Mouse (Mus musculus): ENCODE results near the gene Slc2a12. TPM values are rescaled to one million over a fixed set of nuclear protein-coding genes. Genes with fewer than 3 reads are reported as not detected.

Gene Slc2a12
- polyA plus RNA-seq, 1 experiment from 2014 or later: 3.0 TPM

DNA sequence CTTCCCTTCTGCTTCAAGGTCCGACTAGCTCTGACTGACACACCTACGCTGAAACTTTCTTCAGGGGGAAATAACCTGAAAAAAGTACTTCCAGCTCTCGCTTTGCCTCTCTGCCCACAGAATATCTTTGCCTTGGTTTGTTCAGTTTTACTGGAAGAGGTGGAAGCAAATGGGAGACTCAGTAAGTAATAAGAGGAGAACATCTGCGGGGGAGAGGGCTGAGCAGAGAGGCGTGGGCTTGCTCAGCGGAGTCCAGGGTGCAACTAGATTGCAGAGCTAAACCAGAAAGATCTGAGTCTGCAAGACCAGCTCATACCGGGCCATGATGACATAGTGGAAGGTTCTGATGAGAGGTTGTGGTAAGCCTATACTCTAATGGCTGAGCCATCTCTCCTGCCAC is 13.3 kb upstream of the Slc2a12 start:
- no peaks in the 10 kb centered on the region for H3K27me3 ChIP-seq
- 83% methylated on average over 7 of the region's 7 CpGs for WGBS
- no peaks in the 10 kb centered on the region for H3K4me1 ChIP-seq
- H3K27ac ChIP-seq: no peak overlapping the region
- H3K4me3 ChIP-seq: no peak overlapping the region
- H3K36me3 ChIP-seq: no peaks in the 10 kb centered on the region
- H3K4me2 ChIP-seq: no peak overlapping the region
- H3K9ac ChIP-seq: no peak overlapping the region
- no peak for ATAC-seq (ENCODE audit: insufficient number of reproducible peaks, low FRiP score, low TSS enrichment, low read depth)
- no peaks in the 10 kb centered on the region for H3K9me3 ChIP-seq

DNA sequence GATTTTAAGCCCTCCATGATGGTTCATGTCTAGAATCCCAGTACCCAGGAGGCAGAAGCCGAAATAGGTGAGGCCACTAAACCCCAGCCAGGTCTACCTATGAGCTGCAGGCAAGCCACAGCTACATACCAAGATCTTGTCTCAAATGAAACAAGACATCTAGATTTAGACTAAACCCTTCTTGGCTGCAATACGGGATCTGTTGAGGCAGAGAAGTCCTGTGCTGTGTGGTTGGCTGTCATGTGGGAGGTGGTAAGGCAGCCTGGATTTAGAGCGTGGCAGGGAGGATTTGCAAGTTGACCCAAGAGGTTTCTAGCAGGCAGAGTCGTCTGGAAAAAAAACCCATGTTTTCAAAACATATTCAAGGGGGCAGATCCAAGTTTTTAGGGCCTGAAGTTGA is 12.9 kb upstream of the Slc2a12 start:
- Histone ChIP-seq H3K27ac (no peak overlapping the region), H3K27me3 (no peaks in the 10 kb centered on the region), H3K4me1 (no peaks in the 10 kb centered on the region), H3K9me3 (no peaks in the 10 kb centered on the region), H3K4me2 (no peak overlapping the region), H3K36me3 (no peaks in the 10 kb centered on the region), H3K9ac (no peak overlapping the region), H3K4me3 (no peak overlapping the region)
- ATAC-seq (ENCODE audit: insufficient number of reproducible peaks, low FRiP score, low TSS enrichment, low read depth): no peak
- 73% methylated on average over 4 of the region's 4 CpGs for WGBS

DNA sequence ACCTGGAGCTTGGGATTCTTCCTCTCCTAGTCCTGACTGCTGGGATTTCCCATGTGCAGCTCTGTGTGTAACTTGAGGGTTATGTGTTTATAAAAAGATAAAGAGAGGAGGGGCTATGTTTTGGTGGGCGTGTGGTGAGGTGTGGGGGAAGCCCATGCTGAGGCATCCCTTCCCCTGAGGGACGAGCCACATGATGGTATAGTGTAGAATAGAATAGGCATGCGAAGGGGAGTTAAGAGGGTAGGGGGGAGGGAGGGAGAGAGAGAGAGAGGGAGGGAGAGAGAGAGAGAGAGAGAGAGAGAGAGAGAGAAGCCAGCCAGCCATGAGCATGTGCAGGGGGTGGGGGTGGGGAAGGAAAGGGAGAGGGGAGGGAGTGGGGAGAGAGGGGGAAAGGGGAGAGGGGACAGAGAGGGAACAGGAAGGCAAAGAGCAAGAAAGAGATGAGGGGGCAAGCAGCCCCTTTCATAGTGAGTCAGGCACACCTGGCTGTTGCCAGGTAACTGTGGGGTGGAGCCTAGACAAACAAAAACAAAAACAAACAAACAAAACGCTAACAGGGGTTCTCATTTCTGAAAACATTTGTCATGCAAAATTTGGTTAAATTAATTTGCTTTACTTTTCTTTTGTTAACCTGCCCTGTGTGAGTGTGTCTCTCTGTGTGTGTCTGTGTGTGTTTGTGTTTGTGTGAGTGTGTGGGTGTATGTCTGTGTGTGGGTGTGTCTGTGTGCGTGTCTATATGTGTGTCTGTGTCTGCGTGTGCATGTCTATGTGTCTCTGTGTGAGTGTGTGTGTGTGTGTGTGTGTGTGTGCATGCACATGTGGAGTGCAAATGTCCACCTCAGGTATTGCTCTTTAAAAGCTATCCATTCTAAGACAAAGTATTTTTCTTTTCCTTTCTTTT is 11.2 kb upstream of the Slc2a12 start:
- no peak overlapping the region for H3K4me3 ChIP-seq
- H3K9ac ChIP-seq: no peak overlapping the region
- no peak overlapping the region for H3K4me2 ChIP-seq
- no peaks in the 10 kb centered on the region for H3K36me3 ChIP-seq
- H3K27ac ChIP-seq: no peak overlapping the region
- no peaks in the 10 kb centered on the region for H3K4me1 ChIP-seq
- H3K9me3 ChIP-seq: no peaks in the 10 kb centered on the region
- H3K27me3 ChIP-seq: no peaks in the 10 kb centered on the region
- 44% methylated on average over 6 of the region's 6 CpGs for WGBS
- ATAC-seq (ENCODE audit: insufficient number of reproducible peaks, low FRiP score, low TSS enrichment, low read depth): 0 out of 2 replicates have a peak, but pooled peaks have one; percentile 24

DNA sequence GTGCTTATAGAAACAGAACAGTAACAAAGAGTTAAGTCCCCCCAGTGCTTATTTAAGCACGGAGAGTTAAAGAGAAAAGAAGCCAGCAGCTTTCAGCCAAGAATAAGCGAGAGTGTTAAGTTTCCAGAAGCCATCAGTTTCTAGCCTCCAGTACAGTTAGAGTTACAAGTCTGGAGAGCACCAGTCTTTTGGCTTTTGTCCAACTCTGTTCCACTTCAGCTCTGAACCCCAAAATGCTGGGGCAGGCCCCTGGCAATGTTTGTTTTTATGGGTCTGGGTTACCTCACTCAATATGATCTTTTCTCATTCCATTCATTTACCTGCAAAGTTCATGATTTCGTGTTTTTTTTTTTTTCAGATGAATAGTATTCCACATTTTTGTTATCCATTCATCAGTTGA is 7.6 kb upstream of the Slc2a12 start:
- no peaks in the 10 kb centered on the region for H3K4me1 ChIP-seq
- no peak overlapping the region for H3K9ac ChIP-seq
- H3K27me3 ChIP-seq: no peaks in the 10 kb centered on the region
- H3K27ac ChIP-seq: no peak overlapping the region
- ATAC-seq (ENCODE audit: insufficient number of reproducible peaks, low FRiP score, low TSS enrichment, low read depth): no peak
- no peaks in the 10 kb centered on the region for H3K9me3 ChIP-seq
- no peaks in the 10 kb centered on the region for H3K36me3 ChIP-seq
- no peak overlapping the region for H3K4me3 ChIP-seq
- no peak overlapping the region for H3K4me2 ChIP-seq
- 22% methylated on average over 3 of the region's 3 CpGs for WGBS

DNA sequence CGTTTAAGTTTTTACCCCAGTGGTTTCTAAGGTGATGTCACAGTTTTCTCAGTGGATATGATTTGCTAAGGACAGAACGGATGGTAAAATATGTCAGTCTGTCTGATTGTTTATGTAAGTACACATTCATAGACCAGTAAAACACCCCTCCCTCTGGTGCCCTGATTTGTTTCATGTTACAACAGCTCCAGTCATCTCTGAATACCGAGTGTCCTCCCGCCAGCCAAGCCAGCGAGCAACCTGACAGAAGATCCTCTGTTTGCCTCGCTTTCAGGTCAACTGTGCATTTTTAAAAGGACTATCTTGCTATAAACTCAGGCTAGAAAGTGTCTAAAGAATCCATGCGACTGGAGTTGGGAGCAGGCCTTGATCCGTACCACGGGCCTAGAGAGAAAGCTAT is 640 bp upstream of the Slc2a12 start:
- Histone ChIP-seq H3K36me3 (no peaks in the 10 kb centered on the region), H3K27ac (peak overlapping the region; percentile 86), H3K4me3 (no peak overlapping the region), H3K4me1 (no peaks in the 10 kb centered on the region), H3K27me3 (no peaks in the 10 kb centered on the region), H3K9ac (no peak overlapping the region), H3K4me2 (no peak overlapping the region), H3K9me3 (no peaks in the 10 kb centered on the region)
- 48% methylated on average over 9 of the region's 9 CpGs for WGBS
- no peak for ATAC-seq (ENCODE audit: insufficient number of reproducible peaks, low FRiP score, low TSS enrichment, low read depth)

DNA sequence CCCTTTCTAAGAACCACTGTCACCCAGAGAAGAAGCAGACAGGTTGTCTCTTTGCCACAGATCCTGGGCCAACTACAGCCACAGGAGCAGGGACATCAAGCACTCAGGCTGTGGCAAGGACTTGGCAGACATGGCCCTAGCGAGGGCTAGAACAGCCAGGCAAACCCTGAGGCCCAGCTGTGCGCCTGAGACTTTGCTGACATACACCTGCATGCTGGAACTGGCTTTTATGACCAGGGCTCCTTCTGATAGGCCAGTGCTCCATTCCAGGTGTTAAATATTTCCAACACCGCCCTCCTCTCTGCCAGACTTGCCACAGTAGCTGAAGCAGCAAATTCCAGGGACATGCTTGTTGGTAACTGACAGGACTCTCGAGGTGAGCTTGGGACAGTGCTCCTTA is 3.9 kb downstream of the Slc2a12 start:
- no peaks in the 10 kb centered on the region for H3K9me3 ChIP-seq
- H3K36me3 ChIP-seq: no peaks in the 10 kb centered on the region
- H3K4me2 ChIP-seq: no peak overlapping the region
- ATAC-seq (ENCODE audit: insufficient number of reproducible peaks, low FRiP score, low TSS enrichment, low read depth): no peak
- WGBS: 46% methylated on average over 4 of the region's 4 CpGs
- H3K4me3 ChIP-seq: no peak overlapping the region
- H3K9ac ChIP-seq: no peak overlapping the region
- H3K4me1 ChIP-seq: 0 out of 2 replicates have a peak, but pooled peaks cover under 1% of the 10 kb centered on the region
- H3K27me3 ChIP-seq: no peaks in the 10 kb centered on the region
- no peak overlapping the region; the same call in 1 of the 2 replicates for H3K27ac ChIP-seq

DNA sequence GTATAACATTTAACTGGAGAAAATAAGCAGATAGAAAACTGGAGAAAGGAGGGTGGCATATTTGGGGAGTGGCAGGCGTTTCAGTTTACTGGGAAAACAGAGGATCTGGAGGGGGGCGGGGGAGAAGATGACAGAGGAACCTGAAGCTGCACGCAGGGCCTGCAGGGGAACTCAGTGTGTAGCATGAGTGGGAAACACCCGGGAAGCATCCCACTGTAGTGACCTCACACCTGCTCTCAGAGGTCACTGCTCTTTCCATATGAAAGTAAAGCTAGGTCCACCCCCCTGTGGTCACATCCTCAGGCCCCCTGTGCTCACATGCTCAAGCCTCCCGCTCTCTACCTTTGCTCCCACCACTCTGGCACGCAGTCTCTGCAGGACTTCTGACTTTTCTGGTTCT is 9.0 kb downstream of the Slc2a12 start:
- Histone ChIP-seq H3K36me3 (no peaks in the 10 kb centered on the region), H3K4me1 (peaks cover 9% of the 10 kb centered on the region), H3K27ac (0 out of 2 replicates have a peak overlapping the region, but pooled peaks have one; percentile 48), H3K4me3 (no peak overlapping the region), H3K9ac (no peak overlapping the region), H3K27me3 (no peaks in the 10 kb centered on the region), H3K9me3 (no peaks in the 10 kb centered on the region), H3K4me2 (no peak overlapping the region)
- ATAC-seq (ENCODE audit: insufficient number of reproducible peaks, low FRiP score, low TSS enrichment, low read depth): no peak
- WGBS: 37% methylated on average over 6 of the region's 6 CpGs

DNA sequence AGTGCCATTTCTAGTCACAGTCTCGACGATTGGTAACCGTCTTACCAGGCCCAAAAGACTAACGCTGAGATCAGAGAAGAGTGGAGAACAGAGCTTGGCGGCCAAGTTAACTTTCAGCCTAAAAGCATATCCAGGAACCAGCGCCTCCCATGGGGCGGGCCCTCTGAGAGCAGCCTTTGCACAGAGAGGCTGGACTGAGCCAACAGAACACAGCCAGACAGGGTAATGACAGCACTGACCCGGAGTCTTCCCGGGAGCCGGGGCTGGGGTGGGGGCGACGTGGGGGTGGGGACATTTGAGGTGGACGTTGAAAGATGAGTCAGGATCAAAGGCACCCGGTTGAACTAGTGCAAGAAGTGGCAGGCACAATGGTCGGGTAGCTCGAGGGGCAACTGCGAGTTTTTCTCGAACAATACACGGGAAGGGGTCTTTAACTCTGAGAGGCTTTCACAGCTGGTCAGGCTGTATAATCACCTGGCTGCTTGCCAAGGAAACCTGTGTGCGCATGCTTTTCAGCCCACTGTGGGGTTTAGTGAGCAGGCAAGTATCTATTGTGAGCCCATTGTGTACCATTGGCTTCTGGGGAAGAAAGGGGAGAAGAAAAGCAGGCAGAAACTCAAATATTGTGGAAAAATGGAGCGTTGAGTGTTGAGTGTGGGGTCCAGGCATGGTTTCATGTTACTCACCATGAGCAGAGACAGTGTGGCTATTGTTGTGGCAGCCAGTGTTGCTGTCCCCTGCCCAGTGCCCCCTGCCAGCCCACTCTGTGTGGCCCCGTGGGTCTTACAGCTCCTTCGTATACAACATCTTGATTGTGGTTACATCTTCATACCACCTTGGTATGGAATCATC is 13.9 kb downstream of the Slc2a12 start:
- Histone ChIP-seq H3K9ac (no peak overlapping the region), H3K4me3 (no peak overlapping the region), H3K4me2 (peak overlapping the region; percentile 19), H3K36me3 (no peaks in the 10 kb centered on the region), H3K27me3 (no peaks in the 10 kb centered on the region), H3K27ac (no peak overlapping the region), H3K4me1 (peaks cover 15% of the 10 kb centered on the region), H3K9me3 (no peaks in the 10 kb centered on the region)
- peak; percentile 35; the same call in 1 of the 2 replicates for ATAC-seq (ENCODE audit: insufficient number of reproducible peaks, low FRiP score, low TSS enrichment, low read depth)
- WGBS: 27% methylated on average over 23 of the region's 23 CpGs

DNA sequence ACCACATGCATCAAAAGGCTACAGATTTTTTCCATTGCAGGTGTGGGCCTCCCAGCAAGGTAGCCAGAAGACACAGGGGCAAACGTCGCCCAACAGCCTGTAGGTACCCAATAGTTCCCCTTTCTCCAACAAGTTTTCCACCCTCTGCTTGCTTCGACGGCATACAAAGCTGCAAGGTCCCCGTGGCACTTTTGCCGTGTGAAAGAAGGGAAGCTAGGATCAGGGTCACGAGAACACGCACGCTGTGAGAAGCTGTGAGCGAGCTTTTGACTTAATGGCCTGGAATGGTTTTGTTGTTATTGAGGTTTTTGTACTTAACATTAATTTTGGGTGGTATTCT is 14.5 kb downstream of the Slc2a12 start:
- Histone ChIP-seq H3K4me3 (no peak overlapping the region), H3K36me3 (no peaks in the 10 kb centered on the region), H3K9ac (no peak overlapping the region), H3K27ac (no peak overlapping the region), H3K4me1 (peaks cover 12% of the 10 kb centered on the region), H3K9me3 (no peaks in the 10 kb centered on the region), H3K27me3 (no peaks in the 10 kb centered on the region), H3K4me2 (no peak overlapping the region)
- no peak for ATAC-seq (ENCODE audit: insufficient number of reproducible peaks, low FRiP score, low TSS enrichment, low read depth)
- WGBS: 79% methylated on average over 10 of the region's 10 CpGs

DNA sequence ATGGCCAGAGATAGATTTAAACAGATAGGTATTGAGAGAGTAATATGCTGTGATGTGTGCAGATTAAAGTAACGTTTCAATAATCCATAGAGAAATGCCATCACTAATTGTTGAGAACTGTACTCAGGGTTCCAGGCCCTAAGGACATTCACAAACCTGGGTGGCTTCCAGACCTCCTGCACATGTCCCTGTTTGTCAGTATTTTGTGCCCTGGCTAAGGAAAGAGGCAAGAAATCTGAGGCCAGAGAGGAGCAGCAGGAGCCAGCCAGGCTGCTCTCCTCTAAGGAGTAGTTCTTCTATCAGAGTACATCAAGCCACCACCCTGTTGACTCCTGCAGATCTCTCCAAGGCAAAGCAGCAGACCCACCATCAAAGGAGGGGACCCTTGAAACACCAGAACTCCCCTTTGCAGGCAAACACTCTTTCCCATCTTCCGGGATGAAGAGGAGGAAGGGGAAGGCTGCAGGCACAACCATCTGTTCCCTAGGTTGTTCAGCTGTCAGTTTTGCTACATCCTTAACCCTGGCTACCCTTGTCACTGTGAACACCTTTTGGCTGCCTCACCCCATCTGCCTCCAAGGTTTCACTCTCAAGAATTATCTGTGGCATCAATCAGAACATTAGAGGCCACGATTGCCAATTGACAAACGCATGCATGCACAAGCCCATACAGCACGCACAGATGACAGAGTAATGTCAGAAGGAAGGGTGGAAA is 15.6 kb downstream of the Slc2a12 start:
- no peak overlapping the region for H3K27ac ChIP-seq

DNA sequence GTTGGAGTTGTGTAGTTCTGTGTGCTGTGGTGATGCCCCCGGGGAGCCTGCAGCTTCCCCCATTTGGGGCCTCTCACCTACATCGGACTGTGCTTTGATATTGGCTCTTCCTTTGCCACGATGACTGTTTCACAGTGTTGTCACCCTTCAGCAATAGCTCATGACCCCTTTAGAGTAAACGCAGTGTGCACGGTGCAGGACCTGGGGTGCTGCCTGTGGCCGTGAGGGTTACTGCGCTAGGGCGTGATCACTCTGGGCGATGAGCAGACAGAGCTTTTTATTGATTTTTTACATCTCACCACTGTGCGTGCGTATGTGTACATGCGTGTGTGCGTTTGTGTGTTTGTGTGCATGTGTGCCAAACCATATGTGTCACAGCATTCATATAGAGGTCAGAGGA is 23.7 kb downstream of the Slc2a12 start:
- no peak for ATAC-seq (ENCODE audit: insufficient number of reproducible peaks, low FRiP score, low TSS enrichment, low read depth)
- peaks cover 5% of the 10 kb centered on the region; the same call in 1 of the 2 replicates for H3K27me3 ChIP-seq
- H3K4me2 ChIP-seq: no peak overlapping the region
- no peaks in the 10 kb centered on the region for H3K9me3 ChIP-seq
- whole genome bisulfite sequencing: 89% methylated on average over 13 of the region's 13 CpGs
- peaks cover 3% of the 10 kb centered on the region; the same call in 1 of the 2 replicates for H3K4me1 ChIP-seq
- no peak overlapping the region for H3K4me3 ChIP-seq
- no peak overlapping the region for H3K27ac ChIP-seq
- no peak overlapping the region for H3K9ac ChIP-seq
- H3K36me3 ChIP-seq: no peaks in the 10 kb centered on the region

More for the DNA sequence above, 15.6 kb downstream of the Slc2a12 start:
- Histone ChIP-seq H3K4me2 (no peak overlapping the region), H3K9ac (no peak overlapping the region), H3K36me3 (no peaks in the 10 kb centered on the region), H3K4me1 (peaks cover 12% of the 10 kb centered on the region), H3K9me3 (no peaks in the 10 kb centered on the region), H3K4me3 (no peak overlapping the region), H3K27me3 (no peaks in the 10 kb centered on the region)
- WGBS: 83% methylated on average over 5 of the region's 5 CpGs
- ATAC-seq (ENCODE audit: insufficient number of reproducible peaks, low FRiP score, low TSS enrichment, low read depth): no peak

All from limb, embryonic 15.5 days (tissue).